Mouse (Mus musculus) left cerebral cortex, postnatal 14 days (tissue): ENCODE results near the gene Tmem223. TPM values are rescaled to one million over a fixed set of nuclear protein-coding genes. Genes with fewer than 3 reads are reported as not detected.

ENCODE experiments used
- DNase-seq, 2 experiments: peaks; one replicate each; pipeline ENCODE4 v3.0.0; 2021 to 2022; ENCODE audit warnings: low spot score in 2 of 2, mixed read lengths in 1 of 2
- intact Hi-C: fragments of 180-260 bp; cut with DNase I; formaldehyde crosslinking; loops from one replicate; pipeline ENCODE4 v1.15.1; 2025
- total RNA-seq, 2 experiments: library from RNA; stranded (reverse); gene quantifications; 2 replicates each; pipeline ENCODE4 v1.2.3; 2021

Gene Tmem223
- total RNA-seq, 2 experiments from 2014 or later: 80.1 to 91.9 TPM

- intact Hi-C loops: no loop called here
- DNase-seq: peak; percentile 92 to 95
Observed at GRCm38 (mm10) chr19:8798264-8798946, 27.6 kb downstream of the Tmem223 start, which contains the start of gene Polr2g. Polr2g (minus strand) TSS chr19:8798577.

- DNase-seq: no peak
- intact Hi-C loops: no loop called here
Observed at GRCm38 (mm10) chr19:8798947-8799315, 28.1 kb downstream of the Tmem223 start.

GRCm38 (mm10) chr19:8802130-8802821, 31.5 kb downstream of the Tmem223 start, which contains the start of gene Zbtb3:
Zbtb3 (plus strand) TSS chr19:8802555.
- intact Hi-C loops: no loop called here
- DNase-seq: peak; percentile 95 to 98

- DNase-seq: no peak
- intact Hi-C loops: no loop called here
Observed at GRCm38 (mm10) chr19:8803204-8803780, 32.5 kb downstream of the Tmem223 start.

DNA sequence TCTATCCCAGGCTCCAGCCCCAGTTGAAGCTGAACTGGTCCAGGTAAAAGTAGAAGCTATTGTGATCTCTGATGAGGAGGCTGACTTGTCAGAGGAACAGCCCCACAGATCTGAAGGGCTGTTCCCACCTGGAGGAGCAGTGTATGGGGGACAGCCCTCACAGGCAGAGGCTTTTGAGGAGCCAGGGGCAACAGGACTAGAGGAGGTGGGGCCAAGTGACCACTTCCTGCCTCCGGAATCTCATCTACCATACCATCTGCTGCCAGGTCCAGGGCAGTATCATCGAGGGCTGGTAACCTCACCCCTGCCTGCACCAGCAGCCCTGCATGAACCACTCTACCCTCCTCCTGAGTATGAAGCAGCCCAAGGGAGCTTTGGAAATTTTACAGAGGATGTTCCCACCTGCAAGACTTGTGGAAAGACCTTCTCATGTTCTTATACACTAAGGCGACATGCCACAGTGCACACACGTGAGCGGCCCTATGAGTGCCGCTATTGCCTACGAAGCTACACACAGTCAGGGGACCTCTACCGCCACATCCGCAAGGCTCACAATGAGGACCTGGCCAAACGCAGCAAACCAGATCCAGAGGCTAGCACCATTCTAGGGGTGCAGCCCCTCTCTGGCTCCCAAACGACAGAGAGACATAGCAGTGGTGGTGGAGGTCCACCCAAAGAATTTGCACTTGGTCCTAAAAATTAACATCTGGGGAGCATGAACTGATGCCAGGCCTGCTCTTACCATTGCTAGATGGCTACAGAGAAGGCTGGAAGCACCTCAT, 33.3 kb downstream of the Tmem223 start:
- intact Hi-C loops: no loop called here
- no peak for DNase-seq

DNA sequence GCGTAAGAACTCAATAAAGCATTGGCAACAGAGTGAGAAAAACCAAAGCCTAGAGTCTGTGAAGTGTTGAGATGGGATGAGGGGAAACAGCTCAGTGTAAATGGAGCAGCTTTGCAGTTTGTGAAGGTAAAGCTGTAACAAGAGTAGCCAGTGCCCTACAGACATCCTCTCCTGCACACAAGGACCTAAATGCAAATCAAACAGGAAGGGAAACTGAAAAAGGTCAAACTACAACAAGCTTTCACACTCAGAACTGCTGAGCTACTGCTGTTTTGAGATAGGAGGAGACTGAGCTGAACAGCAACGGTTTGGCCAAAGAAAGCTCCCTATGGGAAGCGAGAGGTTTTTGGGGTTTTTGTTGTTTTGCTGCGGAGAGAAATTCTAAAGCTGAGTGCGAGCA, 36.0 kb downstream of the Tmem223 start:
- DNase-seq: no peak
- intact Hi-C loops: no loop called here

DNA sequence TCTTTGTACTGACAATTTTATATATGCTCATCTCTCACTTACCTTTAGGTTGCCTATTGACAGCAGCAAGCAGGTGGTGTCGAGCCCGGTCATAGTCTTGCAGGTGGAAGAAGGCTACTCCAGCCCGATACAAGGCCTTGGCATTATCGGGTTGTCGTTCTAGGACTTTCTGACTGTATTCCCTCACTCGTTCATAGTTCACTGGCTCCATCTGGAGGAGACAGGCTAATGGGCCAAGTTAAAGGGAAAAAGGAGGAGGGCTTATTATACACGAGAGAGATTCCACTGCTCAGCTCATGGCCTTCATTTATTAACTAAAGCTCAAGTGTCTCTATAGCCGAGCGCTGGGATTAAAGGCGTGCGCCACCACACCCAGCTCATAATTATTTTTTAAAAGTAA, 45.0 kb downstream of the Tmem223 start:
- intact Hi-C loops: no loop called here
- no peak for DNase-seq

- intact Hi-C loops: no loop called here
- no peak for DNase-seq
Observed at GRCm38 (mm10) chr19:8817001-8817400, 46.2 kb downstream of the Tmem223 start.

GRCm38 (mm10) chr19:8818301-8818798, 47.6 kb downstream of the Tmem223 start:
- intact Hi-C loops: no loop called here
- DNase-seq: no peak

DNA sequence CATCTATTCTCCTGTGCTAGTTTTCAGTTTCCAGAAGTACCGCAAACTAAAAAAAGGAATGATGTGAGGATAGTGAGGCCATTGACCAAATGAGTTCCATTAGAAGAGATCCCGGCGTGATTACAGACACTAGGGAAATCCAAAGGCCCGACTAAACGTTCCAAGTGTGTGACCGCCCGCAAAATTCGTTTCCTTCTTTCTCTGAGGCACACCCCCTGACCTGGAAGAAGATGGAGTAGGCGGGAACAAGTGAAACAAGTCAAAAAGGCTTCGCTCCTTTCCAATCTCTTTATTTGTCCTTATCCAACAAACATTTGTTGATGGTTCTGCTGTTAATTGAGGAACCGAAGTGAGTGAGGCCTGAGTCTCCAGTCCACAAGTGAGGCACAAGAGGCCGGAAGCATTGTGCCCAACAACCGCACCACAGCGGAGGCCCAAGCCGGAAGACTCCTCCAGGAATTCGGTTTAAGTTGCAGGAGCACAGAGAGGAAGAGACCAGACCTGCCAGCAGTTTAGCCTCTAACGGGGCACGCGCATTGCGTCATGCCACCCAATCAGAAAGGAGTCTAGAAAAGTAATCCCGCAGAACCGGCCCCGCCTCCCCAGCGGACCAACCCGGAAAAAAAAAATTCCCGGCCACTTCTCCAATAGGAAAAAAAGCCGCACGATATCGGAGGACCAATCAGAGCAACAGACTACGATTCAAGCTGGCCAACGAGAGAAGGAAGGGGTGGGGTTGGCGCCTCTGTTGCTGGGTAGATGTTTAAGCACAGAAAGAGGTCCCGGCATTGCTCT, 48.2 kb downstream of the Tmem223 start, which contains the start of gene Ttc9c:
Gene Ttc9c (minus strand): TSS at position 533 of the 795 bp plus-strand sequence.
- intact Hi-C loops: no loop called here
- peak; percentile 97 to 99 for DNase-seq

DNA sequence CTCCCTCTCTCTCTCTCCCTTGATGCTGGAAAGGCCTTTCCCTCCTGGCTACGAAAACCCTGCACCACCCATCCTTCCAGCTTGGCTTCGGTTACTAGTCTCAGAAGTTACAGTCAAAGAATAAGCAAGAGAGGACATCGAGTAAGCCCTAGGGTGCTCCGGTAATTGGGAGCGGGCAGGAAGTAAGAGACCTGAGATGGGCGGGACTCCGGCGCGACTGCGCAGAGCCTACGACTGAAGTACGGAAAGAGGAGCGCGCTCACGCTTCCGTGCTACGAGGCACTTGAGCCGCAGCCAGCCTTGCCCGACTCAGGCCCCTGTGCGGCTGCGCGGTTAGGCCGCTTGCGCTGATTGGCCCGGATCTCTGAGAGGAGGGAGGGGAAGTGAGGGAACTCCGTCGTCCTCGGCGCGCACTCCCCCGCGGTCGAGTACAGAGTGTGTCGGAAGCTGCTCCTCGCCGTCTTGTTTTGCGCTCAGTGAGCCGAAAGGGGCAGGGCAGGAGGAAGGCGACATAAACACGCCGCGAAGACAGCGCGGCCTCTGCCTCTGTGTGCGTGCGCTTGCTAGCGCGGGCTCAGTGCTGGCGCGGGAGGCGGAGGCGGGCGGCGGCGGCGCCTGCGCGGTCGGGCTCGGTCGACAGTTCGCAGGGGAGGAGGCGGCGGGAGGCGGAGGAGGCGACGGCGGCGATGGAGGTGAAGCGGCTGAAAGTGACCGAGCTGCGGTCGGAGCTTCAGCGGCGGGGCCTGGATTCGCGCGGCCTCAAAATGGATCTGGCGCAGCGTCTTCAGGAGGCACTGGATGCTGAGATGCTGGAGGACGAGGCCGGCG, 49.0 kb downstream of the Tmem223 start, which contains the start of gene Hnrnpul2:
Gene Hnrnpul2 (plus strand): TSS at position 415 of the 828 bp plus-strand sequence.
- intact Hi-C loops: loop anchor here (5.0 kb wide), 1 partner anchor 73 kb away; no protein-coding TSS in a partner anchor

DNA sequence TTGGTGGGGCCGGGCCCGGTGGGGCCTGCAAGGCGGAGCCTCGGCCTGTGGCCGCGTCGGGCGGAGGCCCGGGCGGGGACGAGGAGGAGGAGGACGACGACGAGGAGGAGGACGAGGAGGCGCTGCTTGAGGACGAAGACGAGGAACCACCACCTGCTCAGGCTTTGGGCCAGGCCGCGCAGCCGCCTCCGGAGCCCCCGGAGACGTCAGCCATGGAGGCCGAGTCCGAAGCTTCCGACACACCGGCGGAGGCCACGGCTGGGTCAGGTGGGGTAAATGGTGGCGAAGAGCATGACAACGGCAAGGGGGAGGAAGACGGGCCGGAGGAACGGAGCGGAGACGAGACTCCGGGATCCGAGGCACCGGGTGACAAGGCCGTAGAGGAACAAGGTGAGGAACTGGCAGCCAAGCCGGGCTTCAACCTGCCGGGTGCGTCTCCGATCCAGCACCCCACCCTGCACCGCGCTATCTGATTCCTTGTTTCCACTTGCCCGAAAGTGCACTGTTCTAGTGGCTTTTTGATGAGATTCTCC, 49.7 kb downstream of the Tmem223 start:
- intact Hi-C loops: loop anchor here (5.0 kb wide), 1 partner anchor 73 kb away; no protein-coding TSS in a partner anchor
- DNase-seq: no peak

More for the DNA sequence above, 49.0 kb downstream of the Tmem223 start, which contains the start of gene Hnrnpul2:
- DNase-seq: peak; percentile 99

DNA sequence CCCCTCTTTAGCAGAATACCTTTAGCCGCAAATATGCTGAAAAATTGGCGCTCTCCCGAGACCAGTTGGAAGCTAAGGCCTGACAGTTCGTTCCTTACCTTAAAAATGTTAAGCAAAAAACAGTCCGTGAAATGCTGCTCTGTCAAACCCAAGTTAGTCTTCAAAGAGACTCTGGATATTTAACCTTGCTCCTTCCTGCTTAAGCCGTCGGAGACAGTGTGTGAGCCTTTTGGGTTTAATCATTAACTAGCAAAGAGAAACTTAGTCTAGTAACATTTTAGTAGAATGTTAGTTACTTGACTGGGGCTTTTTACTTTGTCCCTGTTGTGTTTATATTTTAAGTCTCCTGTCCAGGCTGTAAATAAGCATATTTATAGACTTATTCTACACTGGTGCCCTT, 50.4 kb downstream of the Tmem223 start:
- intact Hi-C loops: loop anchor here (5.0 kb wide), 1 partner anchor 74 kb away; no protein-coding TSS in a partner anchor
- DNase-seq: no peak
